Mouse (Mus musculus) CH12.LX (cell line): Measurements from ENCODE around the gene F2r. TPM values are rescaled to one million over a fixed set of nuclear protein-coding genes. Genes with fewer than 3 reads are reported as not detected.

Source experiments
- DNase-seq: peaks from one replicate; pipeline ENCODE4 v3.0.0-alpha.2; 2013; ENCODE audit errors: extremely low read depth
- H3K27ac ChIP-seq: 2 replicates; pipeline ENCODE4 v1.5.1; 2012; ENCODE audit warnings: low read depth, mild to moderate bottlenecking, control low read depth, moderate library complexity; ENCODE audit not compliant: insufficient read depth
- H3K27me3 ChIP-seq: replicated peaks from 2 replicates; pipeline ENCODE3; 2012; ENCODE audit warnings: inconsistent platforms
- H3K36me3 ChIP-seq, 2 experiments: replicated peaks in 1 of 2; 2 replicates each; pipeline versions ENCODE3 to v1.6.1; 2012; ENCODE audit warnings: inconsistent platforms in 1 of 2, low read length in 1 of 2, mild to moderate bottlenecking in 1 of 2, mixed read lengths in 1 of 2, moderate library complexity in 1 of 2; ENCODE audit not compliant: control insufficient read depth in 1 of 2, insufficient read depth in 1 of 2
- H3K4me1 ChIP-seq, 2 experiments: 2 replicates each; pipeline ENCODE4 v1.6.1; 2012; ENCODE audit warnings: inconsistent platforms in 1 of 2, moderate library complexity in 1 of 2; ENCODE audit not compliant: insufficient read depth in 2 of 2, control insufficient read depth in 1 of 2
- H3K4me2 ChIP-seq: 2 replicates; pipeline ENCODE4 v1.6.1; 2012; ENCODE audit warnings: low read depth, mild to moderate bottlenecking, control low read depth; ENCODE audit not compliant: poor library complexity, insufficient read depth, severe bottlenecking
- H3K4me3 ChIP-seq, 3 experiments: fragments of 150-350 bp in 1 of 3; sonication (generic) in 1 of 3; replicated peaks in 1 of 3; 2 replicates each; pipeline versions ENCODE3 to v1.5.1; 2011 to 2012; ENCODE audit warnings: low read depth in 2 of 3, low read length in 2 of 3, mild to moderate bottlenecking in 2 of 3, moderate library complexity in 2 of 3, control low read depth in 1 of 3, improper control_type of control experiment in 1 of 3, inconsistent platforms in 1 of 3, mixed read lengths in 1 of 3; ENCODE audit not compliant: poor library complexity in 1 of 3
- H3K79me2 ChIP-seq: replicated peaks from 2 replicates; pipeline ENCODE4 v1.6.1; 2012; ENCODE audit warnings: mild to moderate bottlenecking, moderate library complexity; ENCODE audit not compliant: control insufficient read depth, poor library complexity, insufficient read depth, severe bottlenecking; ENCODE audit errors: extremely low read depth
- H3K9ac ChIP-seq: 2 replicates; pipeline ENCODE4 v1.6.1; 2012; ENCODE audit warnings: low read depth, mild to moderate bottlenecking, control low read depth, moderate library complexity; ENCODE audit not compliant: insufficient read depth
- H3K9me3 ChIP-seq: replicated peaks from 2 replicates; pipeline ENCODE3; 2012; ENCODE audit warnings: low read length, inconsistent platforms, mixed read lengths
- BHLHE40 ChIP-seq: IDR thresholded peaks from 2 replicates; pipeline ENCODE4 v1.6.1; 2011; ENCODE audit warnings: mild to moderate bottlenecking, low read depth, low read length, improper control_type of control experiment
- CHD1 ChIP-seq: IDR thresholded peaks from 2 replicates; pipeline ENCODE4 v1.6.1; 2012; ENCODE audit warnings: low read depth, low read length, improper control_type of control experiment, inconsistent platforms
- CHD2 ChIP-seq: IDR thresholded peaks from 2 replicates; pipeline ENCODE4 v1.6.1; 2011; ENCODE audit warnings: low read length, improper control_type of control experiment
- E2F4 ChIP-seq: IDR thresholded peaks from 2 replicates; pipeline ENCODE4 v1.6.1; 2011; ENCODE audit warnings: low read depth, low read length, improper control_type of control experiment; ENCODE audit not compliant: insufficient replicate concordance
- ELF1 ChIP-seq: IDR thresholded peaks from 2 replicates; pipeline ENCODE4 v1.6.1; 2014; ENCODE audit warnings: low read depth, mild to moderate bottlenecking, inconsistent platforms, low read length, improper control_type of control experiment
- EP300 ChIP-seq: IDR thresholded peaks from 2 replicates; pipeline ENCODE4 v1.6.1; 2011; ENCODE audit warnings: low read length, improper control_type of control experiment
- JUN ChIP-seq: IDR thresholded peaks from 2 replicates; pipeline ENCODE4 v1.6.1; 2011; ENCODE audit warnings: low read depth, mild to moderate bottlenecking, low read length, improper control_type of control experiment, moderate library complexity; ENCODE audit not compliant: insufficient read depth
- JUND ChIP-seq: conservative IDR thresholded peaks from 2 replicates; pipeline ENCODE4 v1.6.1; 2011; ENCODE audit warnings: low read depth, low read length, improper control_type of control experiment
- MAZ ChIP-seq: IDR thresholded peaks from 2 replicates; pipeline ENCODE4 v1.6.1; 2012; ENCODE audit warnings: low read depth, mild to moderate bottlenecking, inconsistent platforms, low read length, improper control_type of control experiment, moderate library complexity
- MYC ChIP-seq: IDR thresholded peaks from 2 replicates; pipeline ENCODE4 v1.6.1; 2011; ENCODE audit warnings: low read depth, mild to moderate bottlenecking, improper control_type of control experiment, low read length
- NRF1 ChIP-seq: IDR thresholded peaks from 2 replicates; pipeline ENCODE4 v1.6.1; 2014; ENCODE audit warnings: low read depth, mild to moderate bottlenecking, inconsistent platforms, low read length, improper control_type of control experiment, moderate library complexity
- PAX5 ChIP-seq: IDR thresholded peaks from 2 replicates; pipeline ENCODE4 v1.6.1; 2012; ENCODE audit warnings: low read length, inconsistent platforms, mixed read lengths
- POLR2AphosphoS2 ChIP-seq: IDR thresholded peaks from 2 replicates; pipeline ENCODE4 v1.6.1; 2011; ENCODE audit warnings: low read depth, low read length, improper control_type of control experiment
- RCOR1 ChIP-seq: conservative IDR thresholded peaks from 2 replicates; pipeline ENCODE4 v1.6.1; 2012; ENCODE audit warnings: low read depth, mild to moderate bottlenecking, inconsistent platforms, low read length, improper control_type of control experiment
- SMC3 ChIP-seq: IDR thresholded peaks from 2 replicates; pipeline ENCODE4 v1.6.1; 2011; ENCODE audit warnings: low read depth, low read length, improper control_type of control experiment
- TBP ChIP-seq: conservative IDR thresholded peaks from 2 replicates; pipeline ENCODE4 v1.6.1; 2011; ENCODE audit warnings: low read depth, low read length, improper control_type of control experiment
- UBTF ChIP-seq: IDR thresholded peaks from 2 replicates; pipeline ENCODE4 v1.6.1; 2012; ENCODE audit warnings: low read depth, mild to moderate bottlenecking, inconsistent platforms, low read length, improper control_type of control experiment, moderate library complexity
- USF1 ChIP-seq: IDR thresholded peaks from 2 replicates; pipeline ENCODE4 v1.6.1; 2014; ENCODE audit warnings: low read depth, mild to moderate bottlenecking, inconsistent platforms, low read length, improper control_type of control experiment
- ZC3H11A ChIP-seq: IDR thresholded peaks from 2 replicates; pipeline ENCODE4 v1.6.1; 2012; ENCODE audit warnings: low read depth, mild to moderate bottlenecking, inconsistent platforms, low read length, improper control_type of control experiment
- ZKSCAN1 ChIP-seq: IDR thresholded peaks from 2 replicates; pipeline ENCODE4 v1.6.1; 2012; ENCODE audit warnings: low read depth, inconsistent platforms, low read length, improper control_type of control experiment, borderline replicate concordance
- ZNF384 ChIP-seq: IDR thresholded peaks from 2 replicates; pipeline ENCODE4 v1.6.1; 2012; ENCODE audit warnings: low read depth, low read length, improper control_type of control experiment, inconsistent platforms
- dilution Hi-C: fragments of 300-500 bp; cut with MboI; formaldehyde crosslinking; loops from 2 replicates; pipeline ENCODE4 v1.14.3; 2020; ENCODE audit warnings: low sequenced_read_pairs; ENCODE audit not compliant: extremely low pct_unique_long_range_greater_than_20kb, extremely low pct_ligation_motif_present
- in situ Hi-C: fragments of 300-500 bp; cut with MboI; formaldehyde crosslinking; loops from 3 replicates; pipeline ENCODE4 v1.14.3; 2019; ENCODE audit warnings: low sequenced_read_pairs, low pct_ligation_motif_present, low pct_unique_long_range_greater_than_20kb, mixed read lengths
- polyA plus RNA-seq: library from polyadenylated mRNA; unstranded; fragments of >175 nt; gene quantifications from 2 replicates; pipeline ENCODE4 v1.2.1, GENCODE M21; 2012; ENCODE audit warnings: low read depth; ENCODE audit not compliant: insufficient read length
- total RNA-seq, 2 experiments: library from RNA; depleted of rRNA; stranded (reverse); fragments of 300-350 nt in 1 of 2; fragments of >200 nt in 1 of 2; gene quantifications; 2 replicates each; pipeline ENCODE4 v1.2.3; 2012 to 2014

Gene F2r
- total and polyA plus RNA-seq, 3 experiments, result 0.17 to 0.30 (median 0.28) TPM

GRCm38 (mm10) chr13:95640408-95640807, 22.1 kb upstream of the F2r start:
- Histone ChIP-seq H3K27me3 (no peaks in the 10 kb centered on the region), H3K9me3 (no peaks in the 10 kb centered on the region), H3K79me2 (no peaks in the 10 kb centered on the region), H3K4me3 (no peak overlapping the region), H3K4me1 (no peaks in the 10 kb centered on the region), H3K27ac (no peak overlapping the region), H3K4me2 (no peak overlapping the region), H3K36me3 (no peaks in the 10 kb centered on the region), H3K9ac (no peak overlapping the region)
- TF ChIP-seq CHD2 (no peak), ZKSCAN1 (no peak), ZC3H11A (no peak), UBTF (no peak), BHLHE40 (no peak), SMC3 (no peak), E2F4 (no peak), ZNF384 (no peak), RCOR1 (no peak), PAX5 (no peak), USF1 (no peak)
- dilution Hi-C loops (no loop called here), in situ Hi-C loops (no loop called here)
- DNase-seq, result no peak

- no peaks in the 10 kb centered on the region for H3K36me3 ChIP-seq
- H3K4me1 ChIP-seq, result no peaks in the 10 kb centered on the region
- H3K9ac ChIP-seq, result no peak overlapping the region
- H3K79me2 ChIP-seq, result no peaks in the 10 kb centered on the region
- dilution Hi-C loops, result no loop called here
- no peak for TF ChIP-seq MYC
- in situ Hi-C loops, result no loop called here
- no peak overlapping the region for H3K4me2 ChIP-seq
- no peak overlapping the region for H3K27ac ChIP-seq
- H3K27me3 ChIP-seq, result no peaks in the 10 kb centered on the region
- no peak overlapping the region for H3K4me3 ChIP-seq
- no peaks in the 10 kb centered on the region for H3K9me3 ChIP-seq
- no peak for DNase-seq
Observed at GRCm38 (mm10) chr13:95639336-95640116, 21.2 kb upstream of the F2r start.

GRCm38 (mm10) chr13:95638894-95639293, 20.6 kb upstream of the F2r start:
- in situ Hi-C loops (no loop called here), dilution Hi-C loops (no loop called here)
- Histone ChIP-seq H3K9me3 (no peaks in the 10 kb centered on the region), H3K9ac (no peak overlapping the region), H3K27ac (no peak overlapping the region), H3K36me3 (no peaks in the 10 kb centered on the region), H3K79me2 (no peaks in the 10 kb centered on the region), H3K4me2 (no peak overlapping the region), H3K4me3 (no peak overlapping the region), H3K4me1 (no peaks in the 10 kb centered on the region), H3K27me3 (no peaks in the 10 kb centered on the region)
- no peak for DNase-seq
- TF ChIP-seq JUN, result no peak
- no peak for TF ChIP-seq ZNF384
- no peak for TF ChIP-seq POLR2AphosphoS2
- no peak for TF ChIP-seq TBP
- no peak for TF ChIP-seq CHD1
- TF ChIP-seq MAZ, result no peak
- TF ChIP-seq JUND, result no peak
- TF ChIP-seq MYC, result no peak
- no peak for TF ChIP-seq ELF1
- TF ChIP-seq EP300, result no peak
- TF ChIP-seq NRF1, result no peak
